Mouse (Mus musculus): ENCODE results near the gene Gm5662. TPM values are rescaled to one million over a fixed set of nuclear protein-coding genes. Genes with fewer than 3 reads are reported as not detected.
"Not testable (repeated sequence)": the region's sequence is repeated elsewhere in the genome, so short reads cannot be mapped to it uniquely, and the experiment has no call there.

The Gm5662 gene
- polyA plus RNA-seq (2015; fragmentation: Nextera tagmentation; extraction: Ambion mirVana) = not detected in 2 replicates

- WGBS = 79% methylated on average over 5 of the region's 5 CpGs
- H3K27me3 ChIP-seq (replicated peaks; ENCODE audit: control insufficient read depth, insufficient read depth, low read length); ATAC-seq; H3K9ac ChIP-seq (ENCODE audit: low read depth, low read length); H3K9me3 ChIP-seq (ENCODE audit: control insufficient read depth); H3K4me1 ChIP-seq (replicated peaks; ENCODE audit: control insufficient read depth, insufficient read depth, low read length); H3K27ac ChIP-seq (ENCODE audit: low read depth, low read length); H3K4me3 ChIP-seq (ENCODE audit: low read depth, low read length); H3K4me2 ChIP-seq (replicated peaks; ENCODE audit: low read depth); H3K36me3 ChIP-seq (ENCODE audit: control insufficient read depth, insufficient read depth): not testable (repeated sequence)
Observed at GRCm38 (mm10) chr12:88274400-88274799, at the start of gene Gm5662. Gene Gm5662 (minus strand): TSS chr12:88274500.

- H3K27ac ChIP-seq (ENCODE audit: low read depth, low read length); H3K9me3 ChIP-seq (ENCODE audit: control insufficient read depth); H3K4me1 ChIP-seq (replicated peaks; ENCODE audit: control insufficient read depth, insufficient read depth, low read length); H3K36me3 ChIP-seq (ENCODE audit: control insufficient read depth, insufficient read depth); H3K4me2 ChIP-seq (replicated peaks; ENCODE audit: low read depth); H3K4me3 ChIP-seq (ENCODE audit: low read depth, low read length); H3K9ac ChIP-seq (ENCODE audit: low read depth, low read length); H3K27me3 ChIP-seq (replicated peaks; ENCODE audit: control insufficient read depth, insufficient read depth, low read length); ATAC-seq: not testable (repeated sequence)
- WGBS = 89% methylated on average over 2 of the region's 2 CpGs
Observed at GRCm38 (mm10) chr12:88323926-88324325, 49.6 kb upstream of the Gm5662 start, which contains the start of gene Gm5039. Gene Gm5039 (minus strand): TSS chr12:88324026.

- H3K27me3 ChIP-seq (replicated peaks; ENCODE audit: control insufficient read depth, insufficient read depth, low read length) = no peaks in the 10 kb centered on the region
- 75% methylated on average over 3 of the region's 3 CpGs for WGBS
Observed at GRCm38 (mm10) chr12:88314556-88314955, 40.3 kb upstream of the Gm5662 start.

GRCm38 (mm10) chr12:88297171-88297570, 22.9 kb upstream of the Gm5662 start:
- 55% methylated on average over 2 of the region's 2 CpGs for WGBS
- H3K36me3 ChIP-seq (ENCODE audit: control insufficient read depth, insufficient read depth); H3K27ac ChIP-seq (ENCODE audit: low read depth, low read length); H3K4me2 ChIP-seq (replicated peaks; ENCODE audit: low read depth); H3K27me3 ChIP-seq (replicated peaks; ENCODE audit: control insufficient read depth, insufficient read depth, low read length); H3K9me3 ChIP-seq (ENCODE audit: control insufficient read depth); H3K9ac ChIP-seq (ENCODE audit: low read depth, low read length); ATAC-seq; H3K4me1 ChIP-seq (replicated peaks; ENCODE audit: control insufficient read depth, insufficient read depth, low read length); H3K4me3 ChIP-seq (ENCODE audit: low read depth, low read length): not testable (repeated sequence)

More at GRCm38 (mm10) chr12:88314556-88314955, 40.3 kb upstream of the Gm5662 start:
- Histone ChIP-seq H3K36me3 (ENCODE audit: control insufficient read depth, insufficient read depth) (no peaks in the 10 kb centered on the region), H3K9me3 (ENCODE audit: control insufficient read depth) (no peaks in the 10 kb centered on the region), H3K4me3 (ENCODE audit: low read depth, low read length) (no peak overlapping the region), H3K9ac (ENCODE audit: low read depth, low read length) (no peak overlapping the region), H3K4me2 (replicated peaks; ENCODE audit: low read depth) (no peak overlapping the region), H3K4me1 (replicated peaks; ENCODE audit: control insufficient read depth, insufficient read depth, low read length) (no peaks in the 10 kb centered on the region), H3K27ac (ENCODE audit: low read depth, low read length) (no peak overlapping the region)
- TF ChIP-seq CTCF (IDR thresholded peaks at IDR 0.05; ENCODE audit: low read depth) = no peak
- no peak for ATAC-seq

GRCm38 (mm10) chr12:88293082-88293481, 18.8 kb upstream of the Gm5662 start:
- not testable (repeated sequence) for H3K4me2 ChIP-seq (replicated peaks; ENCODE audit: low read depth); H3K9ac ChIP-seq (ENCODE audit: low read depth, low read length); H3K4me1 ChIP-seq (replicated peaks; ENCODE audit: control insufficient read depth, insufficient read depth, low read length); H3K9me3 ChIP-seq (ENCODE audit: control insufficient read depth); H3K36me3 ChIP-seq (ENCODE audit: control insufficient read depth, insufficient read depth); H3K27ac ChIP-seq (ENCODE audit: low read depth, low read length); H3K27me3 ChIP-seq (replicated peaks; ENCODE audit: control insufficient read depth, insufficient read depth, low read length); ATAC-seq; H3K4me3 ChIP-seq (ENCODE audit: low read depth, low read length)
- 60% methylated on average over 4 of the region's 4 CpGs for WGBS

- H3K9me3 ChIP-seq (ENCODE audit: control insufficient read depth); H3K4me1 ChIP-seq (replicated peaks; ENCODE audit: control insufficient read depth, insufficient read depth, low read length); ATAC-seq; H3K9ac ChIP-seq (ENCODE audit: low read depth, low read length); H3K4me3 ChIP-seq (ENCODE audit: low read depth, low read length); H3K4me2 ChIP-seq (replicated peaks; ENCODE audit: low read depth); H3K27ac ChIP-seq (ENCODE audit: low read depth, low read length); H3K27me3 ChIP-seq (replicated peaks; ENCODE audit: control insufficient read depth, insufficient read depth, low read length); H3K36me3 ChIP-seq (ENCODE audit: control insufficient read depth, insufficient read depth): not testable (repeated sequence)
- 95% methylated on average over 4 of the region's 5 CpGs for WGBS
Observed at GRCm38 (mm10) chr12:88285224-88285623, 10.9 kb upstream of the Gm5662 start.

- TF ChIP-seq CTCF (IDR thresholded peaks at IDR 0.05; ENCODE audit: low read depth) = no peak
- Histone ChIP-seq H3K27me3 (replicated peaks; ENCODE audit: control insufficient read depth, insufficient read depth, low read length) (no peaks in the 10 kb centered on the region), H3K9ac (ENCODE audit: low read depth, low read length) (no peak overlapping the region), H3K4me2 (replicated peaks; ENCODE audit: low read depth) (no peak overlapping the region), H3K4me3 (ENCODE audit: low read depth, low read length) (no peak overlapping the region), H3K4me1 (replicated peaks; ENCODE audit: control insufficient read depth, insufficient read depth, low read length) (no peaks in the 10 kb centered on the region), H3K9me3 (ENCODE audit: control insufficient read depth) (no peaks in the 10 kb centered on the region), H3K27ac (ENCODE audit: low read depth, low read length) (no peak overlapping the region), H3K36me3 (ENCODE audit: control insufficient read depth, insufficient read depth) (no peaks in the 10 kb centered on the region)
- no peak for ATAC-seq
- 49% methylated on average over 1 of the region's 1 CpGs for WGBS
Observed at GRCm38 (mm10) chr12:88257241-88257640, 17.1 kb downstream of the Gm5662 start.

- not testable (repeated sequence) for H3K4me2 ChIP-seq (replicated peaks; ENCODE audit: low read depth); H3K4me1 ChIP-seq (replicated peaks; ENCODE audit: control insufficient read depth, insufficient read depth, low read length); H3K27me3 ChIP-seq (replicated peaks; ENCODE audit: control insufficient read depth, insufficient read depth, low read length); ATAC-seq; H3K36me3 ChIP-seq (ENCODE audit: control insufficient read depth, insufficient read depth); H3K4me3 ChIP-seq (ENCODE audit: low read depth, low read length); H3K9ac ChIP-seq (ENCODE audit: low read depth, low read length); H3K9me3 ChIP-seq (ENCODE audit: control insufficient read depth); H3K27ac ChIP-seq (ENCODE audit: low read depth, low read length)
- 58% methylated on average over 2 of the region's 2 CpGs for WGBS
Observed at GRCm38 (mm10) chr12:88255917-88256316, 18.4 kb downstream of the Gm5662 start.

GRCm38 (mm10) chr12:88250000-88250399, 24.3 kb downstream of the Gm5662 start, which contains the start of gene Gm8332:
Gene Gm8332 (minus strand): TSS chr12:88250100.
- not testable (repeated sequence) for H3K4me3 ChIP-seq (ENCODE audit: low read depth, low read length); ATAC-seq; H3K9ac ChIP-seq (ENCODE audit: low read depth, low read length); H3K9me3 ChIP-seq (ENCODE audit: control insufficient read depth); H3K27me3 ChIP-seq (replicated peaks; ENCODE audit: control insufficient read depth, insufficient read depth, low read length); H3K27ac ChIP-seq (ENCODE audit: low read depth, low read length); H3K36me3 ChIP-seq (ENCODE audit: control insufficient read depth, insufficient read depth); H3K4me1 ChIP-seq (replicated peaks; ENCODE audit: control insufficient read depth, insufficient read depth, low read length); H3K4me2 ChIP-seq (replicated peaks; ENCODE audit: low read depth)
- 91% methylated on average over 1 of the region's 2 CpGs for WGBS

GRCm38 (mm10) chr12:88245786-88246185, 28.5 kb downstream of the Gm5662 start:
- H3K4me2 ChIP-seq (replicated peaks; ENCODE audit: low read depth); H3K27me3 ChIP-seq (replicated peaks; ENCODE audit: control insufficient read depth, insufficient read depth, low read length); H3K9me3 ChIP-seq (ENCODE audit: control insufficient read depth); H3K27ac ChIP-seq (ENCODE audit: low read depth, low read length); H3K4me1 ChIP-seq (replicated peaks; ENCODE audit: control insufficient read depth, insufficient read depth, low read length); H3K4me3 ChIP-seq (ENCODE audit: low read depth, low read length); ATAC-seq; H3K36me3 ChIP-seq (ENCODE audit: control insufficient read depth, insufficient read depth); H3K9ac ChIP-seq (ENCODE audit: low read depth, low read length): not testable (repeated sequence)

Data from intestine, postnatal 0 days (tissue).